Mouse (Mus musculus) embryonic facial prominence, embryonic 13.5 days (tissue): ENCODE measurements at regions not wholly inside any gene's neighbourhood (a gene's known extent, or its start where the extent isn't known, plus 50 kb on each side); places are given as distances from the start of the nearest gene placed in this dataset.

Experiments used
- ATAC-seq: fragments of 200-750 bp; cut with Nextera tagmentation; 2 replicates; pipeline ENCODE4 v1.8.0; 2017; ENCODE audit warnings: low read depth; ENCODE audit not compliant: insufficient number of reproducible peaks, insufficient read depth, low FRiP score, low TSS enrichment
- H3K27ac ChIP-seq: fragments of 300-500 bp; sonication (generic); 2 replicates; pipeline ENCODE4 v1.5.1; 2015; ENCODE audit warnings: moderate library complexity, mild to moderate bottlenecking, inconsistent platforms
- H3K27me3 ChIP-seq: fragments of 300-500 bp; sonication (generic); 2 replicates; pipeline ENCODE4 v1.6.1; 2015; ENCODE audit warnings: mild to moderate bottlenecking, inconsistent platforms
- H3K36me3 ChIP-seq: fragments of 300-500 bp; sonication (generic); 2 replicates; pipeline ENCODE4 v1.6.1; 2015; ENCODE audit warnings: mild to moderate bottlenecking, inconsistent platforms
- H3K4me1 ChIP-seq: fragments of 300-500 bp; sonication (generic); 2 replicates; pipeline ENCODE4 v1.6.1; 2015; ENCODE audit warnings: inconsistent platforms
- H3K4me2 ChIP-seq: fragments of 300-500 bp; sonication (generic); 2 replicates; pipeline ENCODE4 v1.6.1; 2015; ENCODE audit warnings: moderate library complexity, mild to moderate bottlenecking, inconsistent platforms
- H3K4me3 ChIP-seq: fragments of 300-500 bp; sonication (generic); 2 replicates; pipeline ENCODE4 v1.5.1; 2015; ENCODE audit warnings: mild to moderate bottlenecking, inconsistent platforms
- H3K9ac ChIP-seq: fragments of 300-500 bp; sonication (generic); 2 replicates; pipeline ENCODE4 v1.6.1; 2015; ENCODE audit warnings: mild to moderate bottlenecking, inconsistent platforms
- H3K9me3 ChIP-seq: fragments of 300-500 bp; sonication (generic); 2 replicates; pipeline ENCODE4 v1.6.1; 2016; ENCODE audit warnings: inconsistent platforms
- whole genome bisulfite sequencing: fragments of 180-500 bp; shearing (Covaris S2); methylation state at CpG from one replicate; pipeline ENCODE4 v1.1.7; 2015; ENCODE audit warnings: mixed read lengths; 5-methylcytosine and 5-hydroxymethylcytosine counted together

DNA sequence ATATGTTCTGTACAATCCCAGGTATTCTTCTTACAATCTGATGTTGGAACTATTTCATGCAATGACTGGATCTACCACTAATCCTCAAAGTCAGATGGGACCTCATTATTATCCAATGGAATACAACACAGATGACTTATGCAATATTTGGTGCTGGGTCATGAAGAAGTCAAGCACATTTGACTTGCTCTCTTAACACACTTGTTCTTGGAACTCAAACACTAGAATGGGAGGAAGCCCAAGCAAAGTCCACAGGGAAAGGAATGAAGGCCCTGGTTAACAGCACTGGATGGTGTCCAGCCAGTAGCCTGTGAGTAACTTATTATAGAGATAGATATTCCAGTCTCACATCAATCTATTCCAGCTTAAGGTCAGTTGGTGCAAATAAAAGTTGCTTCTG is 486.8 kb upstream of the Gm11114 start:
- ATAC-seq = no peak
- H3K4me1 ChIP-seq = no peaks in the 10 kb centered on the region
- H3K4me3 ChIP-seq = no peak overlapping the region
- H3K4me2 ChIP-seq = no peak overlapping the region
- no peaks in the 10 kb centered on the region for H3K36me3 ChIP-seq
- no peak overlapping the region for H3K9ac ChIP-seq
- H3K27me3 ChIP-seq = no peaks in the 10 kb centered on the region
- no peak overlapping the region for H3K27ac ChIP-seq
- H3K9me3 ChIP-seq = no peaks in the 10 kb centered on the region

DNA sequence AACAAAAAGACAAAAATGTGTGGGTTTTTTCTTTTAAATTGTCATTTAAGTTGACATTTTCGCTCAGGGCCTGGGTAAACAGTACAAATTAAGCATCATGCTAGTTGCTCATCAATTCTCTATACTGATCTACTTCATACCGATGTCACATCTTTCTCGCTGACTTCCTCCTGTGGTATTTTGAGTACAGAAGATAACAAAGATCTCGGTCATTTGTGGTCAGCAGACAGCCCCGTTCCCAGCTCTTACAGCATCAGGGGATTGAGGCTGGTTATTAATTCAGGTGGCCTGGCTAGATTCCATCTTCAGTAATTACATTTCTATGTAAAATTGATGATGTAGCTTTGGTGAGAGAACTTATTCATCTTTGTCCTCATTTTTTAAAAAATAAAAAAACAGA is 483.6 kb upstream of the Gm11114 start:
- Histone ChIP-seq H3K9me3 (no peaks in the 10 kb centered on the region), H3K27me3 (no peaks in the 10 kb centered on the region), H3K36me3 (no peaks in the 10 kb centered on the region), H3K4me2 (no peak overlapping the region), H3K9ac (no peak overlapping the region), H3K4me1 (no peaks in the 10 kb centered on the region), H3K27ac (no peak overlapping the region), H3K4me3 (no peak overlapping the region)
- WGBS = 80% methylated on average over 5 of the region's 5 CpGs
- ATAC-seq = no peak

DNA sequence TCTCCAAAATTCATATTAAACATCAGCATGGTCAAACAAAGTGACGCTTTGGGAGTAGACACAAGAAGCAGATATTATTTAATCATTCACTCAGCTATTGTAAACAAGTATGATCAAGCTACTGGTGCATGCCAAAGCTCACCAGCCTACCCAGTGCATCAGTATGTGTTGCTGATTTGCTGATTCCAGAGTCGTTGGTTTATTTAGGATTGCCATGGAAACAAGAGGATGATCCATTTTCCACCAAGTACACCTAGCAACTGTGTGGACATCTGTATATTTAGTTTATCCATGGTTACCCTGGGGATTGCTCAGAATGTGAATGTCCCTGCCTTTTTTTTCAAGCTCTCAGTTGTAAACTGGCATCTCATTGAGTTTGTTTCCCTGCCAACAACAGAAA is 481.9 kb upstream of the Gm11114 start:
- 74% methylated on average over 2 of the region's 2 CpGs for WGBS
- no peak for ATAC-seq

DNA sequence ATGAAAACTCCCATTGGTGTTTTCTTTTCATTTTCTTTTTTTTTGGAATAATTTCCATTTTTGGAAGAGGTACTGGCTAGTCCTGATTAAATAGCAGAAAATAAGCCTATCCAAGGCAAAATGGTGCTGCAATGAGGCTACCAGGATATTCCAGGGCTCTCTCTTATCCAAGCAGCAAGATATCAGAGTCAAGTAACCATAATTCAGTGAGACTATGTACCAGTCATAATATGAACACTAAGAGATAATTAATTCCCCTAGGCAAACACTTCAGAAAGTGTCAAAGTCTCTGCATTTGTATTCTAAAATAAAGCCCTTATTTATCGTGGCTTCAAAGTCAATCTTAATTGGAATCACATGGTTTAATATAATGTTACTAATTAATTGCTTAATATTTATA is 475.1 kb upstream of the Gm11114 start:
- WGBS = 55% methylated on average over 1 of the region's 1 CpGs
- ATAC-seq = no peak
- H3K9me3 ChIP-seq = no peaks in the 10 kb centered on the region
- no peaks in the 10 kb centered on the region for H3K27me3 ChIP-seq
- H3K4me3 ChIP-seq = no peak overlapping the region
- H3K4me1 ChIP-seq = peaks cover 2% of the 10 kb centered on the region; the same call in 1 of the 2 replicates
- no peak overlapping the region for H3K27ac ChIP-seq
- H3K9ac ChIP-seq = no peak overlapping the region
- no peaks in the 10 kb centered on the region for H3K36me3 ChIP-seq
- no peak overlapping the region for H3K4me2 ChIP-seq

More for the DNA sequence above, 481.9 kb upstream of the Gm11114 start:
- H3K27me3 ChIP-seq = no peaks in the 10 kb centered on the region
- H3K4me1 ChIP-seq = no peaks in the 10 kb centered on the region
- no peaks in the 10 kb centered on the region for H3K9me3 ChIP-seq
- no peak overlapping the region for H3K27ac ChIP-seq
- no peak overlapping the region for H3K4me3 ChIP-seq
- no peak overlapping the region for H3K9ac ChIP-seq
- H3K4me2 ChIP-seq = no peak overlapping the region
- no peaks in the 10 kb centered on the region for H3K36me3 ChIP-seq

DNA sequence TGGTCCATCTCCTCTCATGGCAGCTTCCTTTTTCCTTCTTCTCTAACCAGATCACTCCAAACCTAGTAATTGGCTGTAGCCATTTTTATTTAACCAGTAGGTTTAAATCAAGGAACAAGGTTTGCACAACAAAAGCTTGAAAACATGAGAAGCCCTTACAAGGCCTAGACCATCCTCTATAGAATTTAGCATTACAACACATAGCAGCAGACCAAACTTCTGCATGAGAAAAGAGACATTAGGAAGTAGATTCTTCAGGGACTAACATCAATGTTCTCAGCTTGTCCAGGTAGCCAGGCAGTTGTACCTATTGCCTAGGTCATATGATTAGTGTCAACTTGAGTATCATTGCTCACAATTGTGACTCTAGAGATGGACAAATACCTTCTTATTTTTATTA is 468.6 kb upstream of the Gm11114 start:
- no peak overlapping the region for H3K9ac ChIP-seq
- H3K9me3 ChIP-seq = no peaks in the 10 kb centered on the region
- no peaks in the 10 kb centered on the region for H3K36me3 ChIP-seq
- no peaks in the 10 kb centered on the region for H3K27me3 ChIP-seq
- no peak overlapping the region for H3K4me3 ChIP-seq
- ATAC-seq = no peak
- H3K4me1 ChIP-seq = no peaks in the 10 kb centered on the region
- no peak overlapping the region for H3K27ac ChIP-seq
- H3K4me2 ChIP-seq = no peak overlapping the region

DNA sequence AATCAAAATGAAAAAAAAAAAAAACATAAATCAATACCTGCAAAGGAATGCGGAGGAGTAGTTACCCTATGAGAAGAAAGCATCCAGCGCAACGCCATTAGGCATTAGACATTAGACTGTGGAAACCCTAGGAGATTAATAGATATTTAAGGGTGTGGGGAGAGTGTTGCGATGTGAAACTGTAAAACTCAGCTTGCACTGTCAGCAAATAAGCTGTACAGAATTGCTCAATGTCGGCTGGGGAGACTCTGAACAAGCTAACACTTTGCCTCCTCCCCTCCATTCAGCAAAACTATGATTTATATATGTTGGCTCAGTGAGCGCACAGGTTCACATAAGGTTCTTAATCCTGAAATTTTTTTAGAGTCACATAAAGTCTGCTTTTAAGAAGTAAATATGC is 451.0 kb upstream of the Gm11114 start:
- Histone ChIP-seq H3K4me2 (no peak overlapping the region), H3K9me3 (no peaks in the 10 kb centered on the region), H3K4me1 (no peaks in the 10 kb centered on the region), H3K4me3 (no peak overlapping the region), H3K27me3 (no peaks in the 10 kb centered on the region), H3K27ac (no peak overlapping the region), H3K36me3 (no peaks in the 10 kb centered on the region), H3K9ac (no peak overlapping the region)
- 87% methylated on average over 6 of the region's 6 CpGs for WGBS
- ATAC-seq = no peak

DNA sequence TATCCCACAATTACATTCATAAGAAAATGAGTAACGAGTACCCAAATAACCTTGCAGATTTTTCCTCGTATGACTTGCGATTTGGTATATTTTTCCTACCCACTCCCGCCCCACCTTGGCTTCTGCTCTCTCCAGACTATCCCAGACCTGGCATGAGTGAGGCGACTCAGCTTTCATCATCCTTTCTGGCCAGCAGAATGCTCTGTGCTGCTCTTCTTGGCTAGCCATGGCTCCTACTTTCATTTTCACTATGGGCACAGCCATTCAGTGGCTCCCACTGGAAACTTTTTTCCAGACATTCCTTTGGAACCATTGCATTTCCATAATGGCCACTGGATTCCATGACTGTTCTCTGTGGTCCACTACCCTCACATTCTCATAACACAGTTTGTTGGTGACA is 449.1 kb upstream of the Gm11114 start:
- Histone ChIP-seq H3K4me3 (no peak overlapping the region), H3K9me3 (no peaks in the 10 kb centered on the region), H3K27ac (no peak overlapping the region), H3K9ac (no peak overlapping the region), H3K4me2 (no peak overlapping the region), H3K4me1 (no peaks in the 10 kb centered on the region), H3K36me3 (no peaks in the 10 kb centered on the region), H3K27me3 (no peaks in the 10 kb centered on the region)
- WGBS = 93% methylated on average over 5 of the region's 5 CpGs
- ATAC-seq = no peak

DNA sequence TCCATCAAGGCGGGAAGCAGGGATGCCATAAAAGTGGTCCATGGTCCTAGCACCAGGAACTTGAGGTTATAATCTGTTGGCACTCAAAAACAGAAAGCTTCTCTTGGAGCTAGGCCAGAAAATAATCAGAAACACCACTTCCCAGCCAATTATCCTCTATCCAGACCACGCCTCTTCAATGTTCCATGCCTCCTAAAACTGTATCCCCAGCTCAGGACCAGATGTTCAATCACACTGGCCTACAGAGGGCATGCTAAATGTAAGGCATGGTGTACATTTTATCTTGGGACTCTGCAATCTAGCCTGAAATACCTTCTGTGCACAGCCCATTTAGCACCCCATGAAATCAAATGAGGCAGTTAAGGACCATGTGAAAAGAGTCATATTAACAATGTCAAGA is 418.4 kb upstream of the Gm11114 start:
- no peak overlapping the region for H3K4me3 ChIP-seq
- H3K9ac ChIP-seq = no peak overlapping the region
- no peak overlapping the region for H3K27ac ChIP-seq
- H3K36me3 ChIP-seq = no peaks in the 10 kb centered on the region
- ATAC-seq = no peak
- H3K4me2 ChIP-seq = no peak overlapping the region
- no peaks in the 10 kb centered on the region for H3K9me3 ChIP-seq
- H3K27me3 ChIP-seq = no peaks in the 10 kb centered on the region
- no peaks in the 10 kb centered on the region for H3K4me1 ChIP-seq
- 54% methylated on average over 2 of the region's 2 CpGs for WGBS

DNA sequence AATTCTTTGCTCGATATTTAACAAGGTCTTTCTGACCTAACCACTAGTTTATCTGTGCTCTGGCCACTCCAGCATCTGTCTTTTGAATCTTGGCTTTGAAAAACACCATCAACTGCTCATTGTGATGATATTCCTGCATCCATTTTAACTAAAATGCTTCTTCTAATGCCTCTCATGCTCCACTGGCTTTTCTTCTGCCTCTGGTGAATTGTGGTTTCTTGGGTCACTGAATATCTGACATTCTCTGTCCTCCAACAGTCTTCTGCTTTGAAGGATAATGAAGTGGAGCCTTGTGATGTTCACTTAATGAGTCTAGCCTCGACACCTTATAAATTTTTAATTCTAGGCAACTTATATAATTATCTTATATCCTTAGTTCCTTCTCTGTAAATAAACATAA is 416.5 kb upstream of the Gm11114 start:
- Histone ChIP-seq H3K27me3 (no peaks in the 10 kb centered on the region), H3K4me1 (no peaks in the 10 kb centered on the region), H3K36me3 (no peaks in the 10 kb centered on the region), H3K9ac (no peak overlapping the region), H3K9me3 (no peaks in the 10 kb centered on the region), H3K4me3 (no peak overlapping the region), H3K27ac (no peak overlapping the region), H3K4me2 (no peak overlapping the region)
- WGBS = 66% methylated on average over 2 of the region's 2 CpGs
- ATAC-seq = no peak

DNA sequence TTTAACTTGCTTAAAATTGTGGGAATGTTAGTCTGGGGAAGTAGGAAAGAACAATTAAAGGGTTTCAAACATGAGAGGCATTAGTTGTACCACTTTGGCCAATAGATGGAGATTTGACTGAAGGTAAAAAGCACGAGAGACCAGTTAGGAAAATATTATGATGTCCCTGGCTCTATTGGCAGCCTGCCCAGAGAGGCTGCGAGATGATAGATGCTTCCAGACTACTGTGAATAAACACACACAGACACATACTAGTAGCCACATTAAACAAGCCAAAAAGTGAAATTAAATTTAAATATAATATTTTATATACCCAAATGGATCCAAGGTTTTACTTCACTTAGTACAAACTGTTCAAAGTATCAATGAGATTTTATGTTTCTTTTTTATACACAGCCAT is 411.9 kb upstream of the Gm11114 start:
- Histone ChIP-seq H3K4me3 (no peak overlapping the region), H3K9ac (no peak overlapping the region), H3K36me3 (no peaks in the 10 kb centered on the region), H3K4me2 (no peak overlapping the region), H3K27me3 (no peaks in the 10 kb centered on the region), H3K9me3 (no peaks in the 10 kb centered on the region), H3K27ac (no peak overlapping the region), H3K4me1 (no peaks in the 10 kb centered on the region)
- 25% methylated on average over 2 of the region's 2 CpGs for WGBS
- ATAC-seq = no peak

DNA sequence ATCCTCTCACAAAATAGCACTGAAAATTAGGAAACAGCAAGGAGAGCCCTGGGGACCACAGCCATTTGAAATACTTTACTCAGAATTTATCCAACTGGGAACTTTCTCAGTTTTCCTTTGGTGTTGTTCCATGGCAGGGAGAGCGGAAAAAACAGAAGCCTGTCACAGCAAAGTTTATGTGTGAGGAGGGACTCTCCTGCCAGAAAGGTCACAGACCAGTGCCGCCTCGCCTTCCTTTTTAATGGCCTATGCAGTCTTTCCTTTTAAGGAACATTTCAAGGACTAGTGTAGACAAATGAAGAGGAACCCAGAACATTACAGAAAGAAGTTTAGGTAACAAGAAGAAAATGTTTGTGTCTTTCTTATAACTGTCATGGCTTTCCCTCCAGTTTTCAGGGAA is 406.3 kb upstream of the Gm11114 start:
- ATAC-seq = no peak
- no peaks in the 10 kb centered on the region for H3K27me3 ChIP-seq
- no peaks in the 10 kb centered on the region for H3K36me3 ChIP-seq
- no peaks in the 10 kb centered on the region for H3K9me3 ChIP-seq
- H3K4me3 ChIP-seq = no peak overlapping the region
- no peak overlapping the region for H3K9ac ChIP-seq
- no peaks in the 10 kb centered on the region for H3K4me1 ChIP-seq
- no peak overlapping the region for H3K27ac ChIP-seq
- WGBS = 85% methylated on average over 3 of the region's 3 CpGs
- no peak overlapping the region for H3K4me2 ChIP-seq

DNA sequence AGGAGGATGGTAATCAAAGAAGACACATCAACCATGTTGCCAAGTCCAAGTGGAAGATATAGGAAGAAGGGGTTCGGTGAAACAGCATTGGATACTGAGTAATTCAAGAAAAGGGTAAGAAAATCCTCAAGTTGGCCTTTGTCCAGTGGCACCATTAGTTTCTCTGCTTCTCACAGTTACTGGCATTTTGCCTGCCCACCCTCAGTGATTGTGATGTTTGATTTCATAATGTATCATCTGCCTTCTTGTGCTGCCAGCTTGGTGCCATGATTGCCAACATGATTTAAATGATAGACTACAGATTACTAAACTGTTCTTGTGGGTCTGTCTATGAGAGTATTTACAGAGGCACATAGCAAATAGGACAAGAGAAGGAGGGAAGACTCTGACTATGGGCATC is 399.3 kb upstream of the Gm11114 start:
- no peak for ATAC-seq
- H3K27ac ChIP-seq = no peak overlapping the region
- no peaks in the 10 kb centered on the region for H3K27me3 ChIP-seq
- no peaks in the 10 kb centered on the region for H3K9me3 ChIP-seq
- WGBS = 71% methylated on average over 1 of the region's 1 CpGs
- no peak overlapping the region for H3K4me3 ChIP-seq
- H3K4me1 ChIP-seq = no peaks in the 10 kb centered on the region
- H3K36me3 ChIP-seq = no peaks in the 10 kb centered on the region
- no peak overlapping the region for H3K4me2 ChIP-seq
- no peak overlapping the region for H3K9ac ChIP-seq

DNA sequence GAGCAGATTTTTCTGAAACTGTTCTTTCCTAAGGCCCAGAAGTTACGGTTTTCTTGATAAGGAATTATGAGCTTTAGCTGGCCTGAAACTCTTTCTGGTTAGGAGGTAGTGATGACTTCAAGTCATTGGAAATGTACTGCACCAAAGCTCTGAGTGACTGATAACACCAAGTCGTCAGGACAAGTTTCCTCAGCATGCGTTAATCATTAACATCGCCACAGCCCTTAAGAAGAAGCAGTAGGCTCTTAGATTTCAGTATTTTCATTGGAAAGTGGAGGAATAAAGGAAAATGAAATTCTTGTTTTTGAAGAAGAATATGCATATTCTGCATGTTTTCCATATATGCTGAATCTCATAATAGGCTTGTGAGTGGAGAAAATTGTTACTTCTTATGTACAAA is 390.3 kb upstream of the Gm11114 start:
- Histone ChIP-seq H3K9ac (no peak overlapping the region), H3K36me3 (no peaks in the 10 kb centered on the region), H3K4me2 (no peak overlapping the region), H3K4me1 (no peaks in the 10 kb centered on the region), H3K4me3 (no peak overlapping the region), H3K27me3 (no peaks in the 10 kb centered on the region), H3K9me3 (no peaks in the 10 kb centered on the region), H3K27ac (no peak overlapping the region)
- 80% methylated on average over 4 of the region's 4 CpGs for WGBS
- no peak for ATAC-seq
